Mouse (Mus musculus) Patski (cell line): ENCODE measurements at regions not wholly inside any gene's neighbourhood (a gene's known extent, or its start where the extent isn't known, plus 50 kb on each side); places are given as distances from the start of the nearest gene placed in this dataset.

Experiments
- ATAC-seq: fragments of 100-300 bp; one replicate; pipeline ENCODE4 v1.8.0; 2021
- CTCF ChIA-PET: fragments of 350-600 bp; sonication (Branson Sonifier 250); formaldehyde crosslinking; loops from one replicate; lab custom pipeline; 2022; ENCODE audit warnings: inconsistent platforms; lab: Charles Lee
- POLR2A ChIA-PET: fragments of 350-600 bp; sonication (Branson Sonifier 250); formaldehyde crosslinking; loops from one replicate; lab custom pipeline; 2022; ENCODE audit warnings: antibody characterized with exemption, inconsistent platforms; lab: Charles Lee
- DNase-seq: peaks from one replicate; pipeline ENCODE4 v3.0.0-alpha.2; 2011; ENCODE audit warnings: low read depth, low spot score
- H3K27me3 ChIP-seq: fragments of 371-371 bp; one replicate; pipeline ENCODE4 v1.5.1; 2021
- CTCF ChIP-seq: fragments of 100-300 bp; IDR thresholded peaks from one replicate; pipeline ENCODE4 v1.5.1; 2021
- in situ Hi-C: fragments of 300-500 bp; cut with MboI; formaldehyde crosslinking; loops from 3 replicates; pipeline ENCODE4 v1.11.1; 2018; ENCODE audit warnings: low pct_unique_long_range_greater_than_20kb, mixed read lengths

DNA sequence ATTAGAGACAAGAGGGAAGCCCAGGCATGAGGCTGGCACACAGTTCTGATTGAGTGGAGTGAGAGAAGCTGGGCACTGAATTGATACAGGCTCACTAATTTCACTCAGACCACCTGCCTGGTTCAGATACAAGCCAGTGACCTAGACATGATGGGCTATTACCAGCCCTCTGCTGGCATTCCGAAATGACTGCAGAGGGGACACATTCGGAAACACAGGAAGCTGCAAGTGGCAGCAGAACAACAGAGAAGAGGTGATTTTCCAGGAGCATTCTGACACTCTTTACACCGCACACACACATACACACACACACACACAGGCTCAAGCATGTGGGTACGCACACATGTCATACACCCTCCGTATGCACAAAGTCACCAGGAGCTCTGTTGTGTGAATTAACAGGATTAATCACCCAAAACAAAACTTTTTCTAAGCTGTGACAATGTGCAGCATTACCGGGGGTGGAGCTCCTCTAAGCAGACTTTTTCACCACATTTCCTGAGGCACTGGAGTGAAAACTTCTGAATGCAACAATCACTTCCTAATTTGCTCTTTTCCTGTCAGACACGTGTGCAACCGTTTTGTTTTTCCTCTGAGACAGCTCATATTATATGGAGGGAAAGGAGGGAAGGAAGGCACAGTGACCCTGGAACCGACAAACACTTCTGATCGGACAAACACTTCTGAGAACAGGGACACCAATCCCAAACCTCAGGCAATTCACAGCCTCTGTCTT, 263.6 kb downstream of the Adgrl2 start:
- ChIA-PET CTCF (interaction anchor here (0.6 kb wide), 1 partner anchor 1520 kb away, joined by 3 read pairs; no protein-coding TSS in a partner anchor), POLR2A (no interaction called here)
- ATAC-seq: no peak
- DNase-seq: no peak
- no peak for TF ChIP-seq CTCF
- H3K27me3 ChIP-seq: no peaks in the 10 kb centered on the region
- in situ Hi-C loops: no loop called here

DNA sequence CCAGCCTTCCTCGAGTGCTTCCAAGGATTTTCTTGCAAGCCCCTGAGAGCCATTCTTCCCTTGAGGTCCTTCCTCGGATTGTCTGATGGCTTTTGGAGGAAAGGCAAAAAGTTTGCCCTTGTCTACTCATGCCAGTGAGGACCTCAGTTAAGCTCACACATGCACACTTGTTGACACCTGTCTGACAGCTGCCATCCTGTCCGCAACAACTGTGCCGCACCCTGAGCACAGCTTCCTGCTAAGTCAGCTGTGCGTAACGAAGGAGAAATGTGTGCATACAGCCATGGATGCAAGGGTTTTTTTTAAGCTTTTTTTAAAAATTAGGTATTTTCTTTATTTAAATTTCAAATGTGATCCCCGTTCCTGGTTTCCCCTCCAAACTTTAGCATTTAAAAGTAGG, 293.8 kb downstream of the Adgrl2 start:
- ATAC-seq (no peak), DNase-seq (no peak)
- TF ChIP-seq CTCF: no peak
- CTCF ChIA-PET: no interaction called here
- POLR2A ChIA-PET: interaction anchor here (0.6 to 1.0 kb wide), 2 partner anchors 21 to 79 kb away, joined by 3 read pairs; no protein-coding TSS in a partner anchor
- H3K27me3 ChIP-seq: no peaks in the 10 kb centered on the region
- in situ Hi-C loops: no loop called here

DNA sequence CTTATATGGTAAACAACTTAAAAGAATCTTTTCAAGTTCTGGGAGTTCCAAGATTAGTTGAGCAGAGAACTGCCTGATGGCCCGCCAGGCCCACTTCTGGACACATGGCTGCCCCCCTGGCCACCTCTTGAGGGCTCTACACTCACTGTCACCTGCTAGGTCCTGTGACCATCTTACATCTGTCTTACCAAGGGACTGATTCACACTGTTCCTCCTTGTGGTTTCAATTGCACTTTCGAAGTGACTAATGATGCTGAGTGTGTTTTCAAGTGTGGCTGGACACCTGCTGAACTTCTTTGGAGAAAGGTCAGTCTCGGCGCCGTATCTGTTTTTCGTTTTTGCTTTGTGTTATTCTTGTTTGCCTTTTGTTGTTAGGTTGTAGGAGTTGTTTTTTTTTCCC, 294.9 kb downstream of the Adgrl2 start:
- DNase-seq (no peak), ATAC-seq (no peak)
- H3K27me3 ChIP-seq: no peaks in the 10 kb centered on the region
- no peak for TF ChIP-seq CTCF
- POLR2A ChIA-PET: no interaction called here
- in situ Hi-C loops: no loop called here
- CTCF ChIA-PET: no interaction called here

DNA sequence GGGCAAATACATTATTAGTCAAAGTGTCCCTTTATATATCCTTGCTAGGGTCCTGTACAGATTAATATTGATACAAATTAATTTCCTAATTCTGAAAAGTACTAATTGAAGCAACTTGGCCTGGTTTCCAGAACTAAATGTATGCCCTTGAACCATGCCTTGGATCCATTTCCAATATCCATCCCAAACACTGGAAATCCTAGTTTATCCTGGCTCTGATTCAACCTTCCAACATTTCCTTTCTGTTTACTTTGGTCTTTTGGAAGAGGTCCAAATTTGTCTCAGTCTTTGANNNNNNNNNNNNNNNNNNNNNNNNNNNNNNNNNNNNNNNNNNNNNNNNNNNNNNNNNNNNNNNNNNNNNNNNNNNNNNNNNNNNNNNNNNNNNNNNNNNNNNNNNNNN, 307.2 kb downstream of the Adgrl2 start:
- no peak for ATAC-seq
- no peaks in the 10 kb centered on the region for H3K27me3 ChIP-seq
- CTCF ChIA-PET: interaction anchor here (0.8 kb wide), 1 partner anchor 20 kb away, joined by 3 read pairs; no protein-coding TSS in a partner anchor
- in situ Hi-C loops: no loop called here
- POLR2A ChIA-PET: interaction anchor here (1.4 kb wide), 1 partner anchor 20 kb away, joined by 3 read pairs; no protein-coding TSS in a partner anchor
- no peak for TF ChIP-seq CTCF
- DNase-seq: no peak

DNA sequence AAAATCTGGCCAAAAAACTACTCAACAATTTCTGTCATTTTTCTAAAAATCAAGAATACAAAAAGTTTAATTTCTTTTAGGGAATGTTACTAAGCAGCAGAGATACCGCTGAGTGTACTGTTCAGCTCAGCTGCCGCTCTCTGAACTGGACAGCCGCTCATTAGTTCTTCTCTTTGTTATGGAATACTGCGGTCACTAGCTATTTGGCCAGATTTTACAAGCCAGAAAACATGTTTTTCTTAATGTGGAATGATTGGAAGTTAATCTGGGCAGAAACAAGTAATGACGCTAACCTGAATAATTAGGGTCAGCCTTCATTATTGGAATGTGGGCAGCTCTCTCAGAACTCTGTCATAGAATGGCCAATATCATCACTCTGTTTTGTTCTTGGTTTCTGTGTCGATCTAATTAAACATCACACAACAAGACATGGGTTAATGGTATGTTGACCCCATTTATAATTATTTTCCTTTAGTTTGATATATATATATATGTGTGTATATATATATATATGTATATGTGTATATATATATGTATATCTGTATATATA, 307.8 kb downstream of the Adgrl2 start:
- ATAC-seq: no peak
- in situ Hi-C loops: no loop called here
- POLR2A ChIA-PET: no interaction called here
- CTCF ChIA-PET: interaction anchor here (1.1 to 3.8 kb wide), 2 partner anchors 9 to 16 kb away, joined by 3 to 21 read pairs; no protein-coding TSS in a partner anchor
- no peak for TF ChIP-seq CTCF
- no peak for DNase-seq
- H3K27me3 ChIP-seq: no peaks in the 10 kb centered on the region

DNA sequence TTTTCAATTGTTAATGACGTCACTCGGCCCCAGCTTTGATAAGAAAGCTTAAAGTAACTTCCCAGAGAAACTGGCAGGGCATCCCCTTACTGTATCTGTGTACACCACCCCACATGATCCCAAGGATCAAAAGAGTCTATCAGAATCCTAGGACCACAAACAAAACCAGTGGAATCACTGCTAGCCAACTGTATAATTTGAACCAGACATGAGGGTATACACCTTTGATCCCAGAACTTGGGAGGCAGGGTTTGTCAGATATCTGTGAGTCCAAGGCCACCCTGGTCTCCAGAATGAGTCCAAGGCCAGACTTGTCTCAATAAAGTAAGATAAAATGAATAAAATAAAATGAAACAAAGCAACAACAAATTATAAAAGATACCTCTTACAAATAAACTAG, 309.2 kb downstream of the Adgrl2 start:
- DNase-seq (no peak), ATAC-seq (no peak)
- in situ Hi-C loops: no loop called here
- no peak for TF ChIP-seq CTCF
- ChIA-PET CTCF (interaction anchor here (3.8 kb wide), 1 partner anchor 14 kb away, joined by 21 read pairs; no protein-coding TSS in a partner anchor), POLR2A (no interaction called here)
- no peaks in the 10 kb centered on the region for H3K27me3 ChIP-seq

DNA sequence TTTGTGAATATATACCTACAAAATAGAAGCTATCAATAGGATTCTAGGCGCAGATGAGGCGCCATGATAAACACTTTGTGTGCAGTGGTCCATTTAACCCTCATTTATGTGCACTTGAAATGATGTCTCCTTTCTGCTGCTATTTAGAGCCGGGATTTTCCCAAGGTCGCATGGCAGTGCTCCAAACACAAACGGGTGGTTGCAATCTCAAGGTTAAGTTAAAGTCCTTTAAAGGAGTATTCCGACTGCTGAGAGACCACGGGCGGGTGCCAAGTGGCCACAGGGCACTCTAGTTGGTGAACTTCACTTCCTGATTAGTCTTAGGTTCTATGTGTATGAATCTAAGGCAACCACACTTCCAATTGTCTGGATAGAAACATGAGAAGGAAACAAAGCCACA, 309.6 kb downstream of the Adgrl2 start:
- ChIA-PET CTCF (interaction anchor here (0.7 to 3.8 kb wide), 2 partner anchors 14 to 36 kb away, joined by 3 to 21 read pairs; no protein-coding TSS in a partner anchor), POLR2A (no interaction called here)
- DNase-seq: peak; percentile 31
- ATAC-seq: no peak
- H3K27me3 ChIP-seq: no peaks in the 10 kb centered on the region
- TF ChIP-seq CTCF: no peak
- in situ Hi-C loops: no loop called here

DNA sequence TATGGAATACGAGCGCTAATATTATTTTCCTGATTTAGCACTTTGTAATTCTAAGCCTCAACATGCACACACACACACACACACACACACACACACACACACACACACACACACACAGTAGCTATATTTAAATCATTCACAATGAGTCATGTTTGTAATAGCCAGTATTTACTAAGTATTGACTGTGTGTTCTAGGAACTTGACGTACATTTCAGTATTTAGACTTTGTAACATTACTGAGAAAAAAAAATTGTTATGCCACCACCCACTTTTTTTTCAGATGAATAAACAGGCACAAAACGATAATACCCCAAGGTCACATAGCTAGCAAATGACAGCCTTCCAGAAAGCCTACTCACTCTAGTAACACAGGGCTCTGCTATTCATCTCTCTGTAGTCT, 310.3 kb downstream of the Adgrl2 start:
- H3K27me3 ChIP-seq: no peaks in the 10 kb centered on the region
- in situ Hi-C loops: no loop called here
- no peak for ATAC-seq
- no peak for TF ChIP-seq CTCF
- CTCF ChIA-PET: interaction anchor here (0.7 to 3.8 kb wide), 5 partner anchors 13 to 53 kb away, joined by 3 to 21 read pairs (median 3); no protein-coding TSS in a partner anchor
- DNase-seq: no peak
- POLR2A ChIA-PET: no interaction called here

DNA sequence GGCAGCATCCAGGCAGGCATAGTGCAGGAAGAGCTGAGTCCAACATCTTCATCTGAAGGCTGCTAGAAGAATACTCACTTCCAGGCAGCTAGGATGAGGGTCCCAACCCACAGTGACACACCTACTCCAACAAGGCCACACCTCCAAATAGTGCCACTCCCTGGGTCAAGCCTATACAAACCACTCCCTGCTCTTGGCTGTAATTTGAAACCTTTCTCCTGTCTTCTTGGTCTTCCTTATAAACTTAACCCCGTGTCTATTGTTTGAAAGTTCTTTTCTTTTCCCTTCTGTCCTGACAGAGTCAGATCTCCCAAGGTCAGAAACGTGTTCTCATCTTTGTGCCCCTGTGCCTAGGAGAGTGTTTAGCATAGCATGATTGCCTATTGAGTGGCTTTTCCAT, 311.2 kb downstream of the Adgrl2 start:
- DNase-seq (no peak), ATAC-seq (no peak)
- POLR2A ChIA-PET: no interaction called here
- CTCF ChIA-PET: interaction anchor here (1.0 to 3.8 kb wide), 5 partner anchors 12 to 54 kb away, joined by 3 to 21 read pairs (median 4); no protein-coding TSS in a partner anchor
- H3K27me3 ChIP-seq: no peaks in the 10 kb centered on the region
- in situ Hi-C loops: no loop called here
- no peak for TF ChIP-seq CTCF

DNA sequence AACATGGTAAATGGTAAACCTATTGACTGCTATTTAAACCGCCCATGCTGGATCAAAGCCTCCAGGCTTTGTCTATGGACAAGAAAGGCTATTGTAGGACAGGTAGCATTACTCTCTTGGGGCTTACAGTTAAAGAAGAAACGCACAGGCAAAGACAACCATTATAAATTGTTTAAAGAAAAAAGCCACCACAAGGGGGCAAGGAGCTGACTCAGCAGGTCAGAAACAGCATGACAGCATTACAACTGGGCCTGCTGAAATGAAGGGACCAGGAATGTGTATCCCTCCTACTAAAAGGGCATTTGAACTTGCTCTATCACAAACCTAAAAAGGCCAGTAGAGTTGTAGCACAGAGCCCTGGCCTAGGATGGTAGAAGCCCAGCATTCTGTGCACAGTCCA, 314.3 kb downstream of the Adgrl2 start:
- POLR2A ChIA-PET: no interaction called here
- in situ Hi-C loops: no loop called here
- H3K27me3 ChIP-seq: no peaks in the 10 kb centered on the region
- TF ChIP-seq CTCF: peak; percentile 53
- CTCF ChIA-PET: interaction anchor here (1.5 to 1.6 kb wide), 2 partner anchors 8 to 56 kb away, joined by 3 to 6 read pairs; no protein-coding TSS in a partner anchor
- DNase-seq (no peak), ATAC-seq (no peak)
